Mouse (Mus musculus): ENCODE measurements at regions not wholly inside any gene's neighbourhood (a gene's known extent, or its start where the extent isn't known, plus 50 kb on each side); places are given as distances from the start of the nearest gene placed in this dataset.
"Not testable (repeated sequence)": the region's sequence is repeated elsewhere in the genome, so short reads cannot be mapped to it uniquely, and the experiment has no call there.

DNA sequence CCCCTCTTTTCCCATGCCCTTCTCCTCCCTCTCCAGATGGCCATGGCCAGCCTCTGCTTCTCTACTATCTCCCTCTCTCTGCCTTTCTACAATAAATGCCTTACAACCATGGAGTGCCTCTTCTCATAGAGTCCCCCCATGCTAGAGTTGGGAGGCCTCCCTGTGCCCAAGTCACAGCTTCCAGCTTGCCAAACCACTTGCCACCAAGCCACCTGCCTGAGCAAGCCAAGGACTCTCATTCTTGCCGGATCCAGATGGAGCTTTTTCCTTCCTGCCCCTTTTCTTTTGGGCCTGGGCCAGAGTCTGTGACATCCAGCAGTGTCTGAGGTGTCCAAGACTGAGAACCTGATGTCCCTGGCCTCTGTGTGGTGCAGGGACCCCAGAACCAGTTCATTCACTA, 367.4 kb upstream of the Arhgap42 start:
- no peak for DNase-seq (ENCODE audit: low spot score in 2 of 2)

DNA sequence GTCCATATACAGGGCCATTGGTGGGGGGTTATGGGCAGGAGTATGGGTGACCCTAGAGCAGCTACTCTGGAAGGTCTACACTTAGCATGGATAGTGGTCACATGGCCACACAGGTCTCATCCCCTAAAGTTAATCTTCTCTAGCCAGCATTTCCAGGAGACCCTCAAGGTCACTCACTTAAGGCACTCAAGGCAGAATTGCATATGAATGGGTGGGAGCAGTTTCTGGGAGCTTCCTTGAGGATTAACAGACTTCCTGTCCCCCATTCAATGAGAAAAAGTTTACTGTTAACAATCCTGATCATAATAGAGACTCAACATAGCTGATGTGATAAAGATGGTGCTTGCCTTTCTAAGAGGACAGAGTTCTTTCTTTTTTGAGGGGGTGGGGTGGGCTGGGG, 352.4 kb upstream of the Arhgap42 start:
- DNase-seq (ENCODE audit: low spot score in 2 of 2), result no peak

DNA sequence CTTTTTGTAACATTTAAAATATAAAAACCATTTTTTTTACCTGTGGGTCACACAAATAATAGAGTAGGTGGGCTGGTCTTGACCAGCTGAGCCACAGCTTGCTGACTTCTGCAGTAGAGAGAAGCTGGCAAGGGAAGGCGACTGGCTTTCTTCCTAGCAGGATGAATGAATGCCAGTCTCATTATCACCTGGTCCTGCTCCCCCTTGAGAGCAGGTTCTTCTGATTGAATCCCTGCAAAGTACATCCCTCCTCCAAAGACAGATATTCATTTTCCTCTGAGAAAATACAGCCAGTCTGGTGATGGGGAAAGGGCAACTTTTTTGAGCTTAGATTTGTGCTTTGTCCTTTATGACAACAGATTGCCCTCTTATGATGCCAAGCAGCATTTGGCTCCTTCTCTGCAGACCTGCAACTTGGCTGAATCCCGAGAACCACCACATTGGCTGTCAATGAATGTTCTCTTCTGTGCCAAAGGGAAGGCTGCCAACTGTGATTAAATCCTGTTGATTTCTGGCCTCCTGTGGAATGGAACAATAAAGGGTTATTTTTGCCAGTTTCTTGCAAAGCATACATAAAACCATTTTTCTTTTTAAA, 344.2 kb upstream of the Arhgap42 start:
- peak; percentile 75 to 82 for DNase-seq (ENCODE audit: low spot score in 2 of 2)

DNA sequence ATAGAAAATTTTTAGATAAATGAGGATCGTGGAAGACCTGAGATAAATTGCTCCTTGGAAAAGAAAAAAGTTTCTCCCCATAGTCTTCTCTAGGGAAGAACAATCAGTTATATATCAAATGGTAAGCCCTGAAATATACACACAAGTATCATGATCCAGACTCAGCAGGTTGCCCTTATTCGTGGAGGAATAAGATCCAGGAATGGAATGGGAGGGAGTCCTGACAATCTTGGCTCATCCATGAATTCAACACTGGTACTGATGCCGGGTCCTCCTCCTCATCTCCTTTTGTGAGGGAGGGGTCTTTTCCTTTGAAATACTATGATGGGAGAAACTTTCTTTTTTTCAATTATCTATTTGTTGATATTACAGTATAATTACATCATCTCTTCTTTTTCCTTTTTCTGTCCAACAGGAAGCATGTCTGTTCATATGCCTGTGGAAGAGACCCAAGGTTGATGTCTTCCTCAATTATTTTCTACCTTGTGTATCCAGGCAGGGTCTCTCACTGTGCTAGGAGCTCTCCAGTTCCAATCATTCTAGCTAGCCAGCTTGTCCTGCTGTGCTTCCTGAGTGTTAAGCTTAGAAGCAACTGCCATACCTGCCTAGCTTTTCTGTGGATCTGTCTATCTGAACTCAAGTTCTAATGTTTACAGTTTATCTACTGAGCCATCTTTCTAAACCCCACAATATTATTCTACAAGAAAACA, 343.6 kb upstream of the Arhgap42 start:
- no peak for DNase-seq (ENCODE audit: low spot score in 2 of 2)

DNA sequence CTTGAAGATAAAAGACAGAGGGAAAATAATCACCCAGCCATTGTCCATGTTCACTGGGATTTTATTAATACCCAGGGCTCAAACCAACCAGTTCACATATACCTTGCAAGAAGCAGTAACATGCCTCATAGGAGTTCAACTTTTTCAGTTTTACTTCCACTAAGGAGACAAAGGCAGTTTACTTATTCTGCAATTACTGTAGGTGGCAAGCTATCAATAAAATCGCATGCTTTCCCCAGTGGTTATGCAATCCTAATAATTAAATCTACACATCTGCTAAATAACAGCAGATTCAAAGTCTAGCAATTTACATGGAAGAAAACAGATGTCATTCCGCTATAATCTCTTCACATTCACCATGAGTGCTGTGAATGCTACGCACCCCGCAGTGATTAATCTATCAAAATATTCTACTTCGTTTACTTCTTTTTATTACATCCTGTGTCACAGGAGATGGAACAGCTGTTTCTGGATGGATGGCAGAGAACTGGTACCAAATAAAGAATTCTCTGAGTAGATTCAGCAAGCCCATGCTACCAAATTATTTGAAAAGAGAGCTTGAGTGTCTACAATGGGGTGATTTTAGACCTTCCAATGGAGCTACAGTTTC, 329.2 kb upstream of the Arhgap42 start:
- DNase-seq (ENCODE audit: low spot score in 2 of 2), result no peak

DNA sequence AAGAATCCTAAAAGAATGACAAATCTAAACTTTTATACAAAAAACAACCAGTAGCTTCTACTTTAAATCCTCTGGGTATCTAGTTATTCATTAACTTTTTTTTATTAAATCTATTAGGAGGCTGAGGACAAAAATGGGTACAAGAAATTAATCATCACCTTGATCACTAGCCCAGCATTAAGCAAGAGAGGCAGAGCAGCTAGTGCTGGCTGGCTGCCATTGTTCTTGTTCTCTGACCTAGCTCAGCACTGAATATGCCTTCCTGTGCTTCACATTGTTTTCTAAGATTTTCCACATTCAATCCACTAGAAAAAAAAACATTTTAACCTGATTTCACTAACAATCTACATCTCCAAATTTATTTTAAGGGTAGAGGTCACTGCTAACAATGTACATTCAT, 325.6 kb upstream of the Arhgap42 start:
- DNase-seq (ENCODE audit: low spot score in 2 of 2), result peak in 1 of 2 experiments; percentile 20

DNA sequence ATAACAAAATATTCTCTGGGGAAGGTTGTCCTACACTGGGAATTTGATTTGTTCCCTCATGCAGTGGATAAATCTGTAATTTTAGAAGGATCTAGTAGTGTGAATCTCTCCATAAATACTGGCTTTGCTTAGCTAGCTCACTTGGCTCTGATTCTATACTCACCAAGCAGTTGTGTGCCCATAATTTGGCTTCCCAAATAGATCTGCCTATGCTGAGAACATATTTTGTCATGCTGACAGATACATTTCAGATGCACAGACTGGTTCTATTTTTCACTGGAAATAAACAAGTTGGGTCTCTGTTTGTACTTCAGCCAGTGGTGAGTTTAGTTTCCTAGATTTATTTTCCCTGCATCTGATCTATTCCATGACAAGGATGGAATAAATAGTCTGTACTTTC, 309.8 kb upstream of the Arhgap42 start:
- DNase-seq (ENCODE audit: low spot score in 2 of 2), result peak in 1 of 2 experiments; percentile 35

DNA sequence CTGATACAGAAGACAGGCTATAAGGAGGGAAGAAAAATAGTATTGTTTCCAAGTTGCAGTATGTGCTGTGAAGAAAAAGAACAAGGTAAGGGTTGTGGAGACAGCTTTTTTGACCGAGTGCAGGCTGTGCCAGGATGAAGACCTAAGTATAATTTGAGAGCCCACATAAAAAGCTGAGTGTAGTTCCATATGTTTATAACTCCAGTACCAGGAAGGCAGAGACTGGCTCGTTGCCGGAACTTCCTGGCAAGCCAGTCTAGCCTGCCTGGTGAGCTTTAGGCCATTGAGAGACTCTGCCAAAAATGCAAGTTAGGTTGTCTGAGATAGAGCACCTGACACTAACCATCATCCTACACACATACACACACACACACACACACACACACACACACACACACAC, 308.7 kb upstream of the Arhgap42 start:
- DNase-seq (ENCODE audit: low spot score in 2 of 2), result peak; percentile 53 to 54

DNA sequence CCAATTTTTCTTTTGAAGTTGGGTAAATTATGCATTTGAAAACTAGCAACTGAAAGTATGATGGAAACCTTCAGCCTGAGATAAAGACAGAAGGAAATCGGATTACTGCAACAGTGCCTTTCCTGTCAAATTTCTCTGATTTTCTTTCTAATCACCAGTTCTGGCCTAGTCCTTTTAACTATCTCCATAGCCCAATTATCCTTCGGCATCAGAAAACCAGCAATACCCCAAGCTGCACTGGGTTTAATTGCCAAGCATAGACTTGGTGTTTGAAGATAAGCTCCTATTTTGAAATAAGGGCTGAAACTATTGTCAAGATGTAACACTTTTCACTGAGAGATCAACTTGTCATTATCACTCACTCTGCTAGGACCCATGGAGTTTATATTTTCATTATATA, 308.2 kb upstream of the Arhgap42 start:
- DNase-seq (ENCODE audit: low spot score in 2 of 2), result no peak

DNA sequence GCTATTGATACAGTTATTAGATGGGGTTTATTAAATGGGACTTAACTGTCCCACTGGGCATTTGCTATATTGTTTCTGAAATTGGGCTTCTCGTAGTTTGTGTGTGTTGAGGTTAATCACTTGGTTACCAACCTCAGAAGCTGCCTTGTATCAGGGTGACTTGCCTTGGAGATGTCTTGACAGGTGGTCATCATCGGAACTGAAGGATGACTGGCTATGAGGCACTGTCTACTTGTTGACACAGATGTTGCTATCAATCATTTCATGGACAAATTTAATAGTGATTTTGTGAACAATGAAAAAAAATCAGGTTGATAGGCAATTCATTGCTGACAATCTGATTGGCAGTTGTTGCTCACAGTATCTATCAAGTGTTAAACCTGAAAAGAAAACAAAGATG, 261.4 kb upstream of the Arhgap42 start:
- no peak for DNase-seq (ENCODE audit: low spot score in 2 of 2)

DNA sequence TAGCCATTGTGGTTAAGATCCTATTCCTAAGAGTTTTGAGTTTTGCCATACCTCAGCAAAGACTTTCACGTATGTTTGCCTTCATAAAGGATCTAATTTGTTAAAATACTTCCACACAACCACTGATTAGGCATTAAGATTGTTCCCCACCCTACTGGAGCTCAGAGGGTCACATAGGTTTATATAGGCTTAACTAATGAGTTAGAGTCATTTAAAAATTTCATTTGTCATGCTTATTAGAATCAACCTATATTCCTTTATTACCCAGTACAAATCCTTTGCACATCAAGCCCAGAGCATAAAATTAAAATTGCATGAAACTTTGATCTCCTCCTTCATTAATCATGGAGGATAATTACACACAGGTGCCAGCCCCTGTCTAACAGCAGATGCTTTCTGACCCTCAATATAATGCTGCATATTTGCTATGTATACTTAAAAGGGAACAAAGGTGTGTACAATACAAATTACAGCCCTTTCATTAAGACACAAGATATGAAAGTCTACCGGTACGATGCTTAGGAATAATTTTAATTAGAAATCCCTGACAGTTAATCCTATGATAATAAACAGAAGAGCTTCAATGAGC, 254.8 kb upstream of the Arhgap42 start:
- DNase-seq (ENCODE audit: low spot score in 2 of 2), result no peak

DNA sequence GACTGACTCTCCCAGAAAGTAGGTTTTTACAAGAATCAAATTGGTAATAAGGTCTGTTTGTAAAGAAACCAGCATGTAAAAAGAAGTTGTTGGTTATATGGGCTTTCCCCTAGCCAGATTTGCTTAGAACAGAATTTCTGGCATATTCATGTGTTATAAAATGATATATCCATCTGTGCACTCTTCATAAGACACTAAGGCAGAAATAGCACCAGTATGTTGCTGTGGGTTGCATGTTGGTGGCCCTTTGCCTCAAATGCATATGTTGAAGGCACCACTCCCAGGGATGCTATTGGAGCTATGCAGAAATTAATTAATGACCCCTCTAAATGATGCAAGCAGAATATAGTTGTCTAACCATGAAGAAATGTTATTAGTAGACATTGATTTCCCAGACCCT, 238.2 kb upstream of the Arhgap42 start:
- DNase-seq (ENCODE audit: low spot score in 2 of 2), result peak in 1 of 2 experiments; percentile 33

DNA sequence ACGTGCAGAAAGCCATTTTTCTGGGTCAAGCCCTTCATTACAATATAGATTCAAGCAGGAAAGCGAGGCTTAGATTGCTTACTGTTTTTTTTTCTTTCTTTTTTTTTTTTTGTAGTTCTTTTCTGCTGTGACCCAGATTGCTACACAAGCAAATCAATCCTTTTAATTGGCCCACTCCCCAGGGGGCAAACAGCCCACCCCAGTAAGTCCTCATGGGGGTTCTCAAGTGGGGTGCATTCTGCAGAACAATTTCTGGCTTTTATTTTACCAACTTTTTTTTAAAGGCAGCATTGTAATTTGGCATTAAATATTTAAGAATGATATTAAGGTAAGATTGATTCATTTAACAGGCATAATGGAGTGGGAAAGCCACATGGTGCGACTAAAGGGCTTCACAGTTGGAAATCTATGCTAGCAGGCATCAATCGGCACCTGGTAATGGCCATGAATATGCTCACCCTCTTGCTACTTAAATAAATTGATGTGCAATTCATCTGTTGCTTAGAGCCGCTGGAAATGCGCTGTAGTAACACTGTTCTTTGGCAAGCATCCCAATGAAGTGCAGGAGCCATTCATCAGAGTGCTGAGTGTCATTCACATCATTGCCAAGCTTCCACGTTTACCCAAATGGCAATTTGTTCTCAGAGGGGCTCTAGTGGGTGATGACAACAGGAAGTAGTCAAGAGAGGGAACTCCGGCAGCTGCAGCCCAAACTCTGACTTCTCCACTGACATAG, 236.3 kb upstream of the Arhgap42 start:
- DNase-seq (ENCODE audit: low spot score in 2 of 2), result peak; percentile 20 to 25

DNA sequence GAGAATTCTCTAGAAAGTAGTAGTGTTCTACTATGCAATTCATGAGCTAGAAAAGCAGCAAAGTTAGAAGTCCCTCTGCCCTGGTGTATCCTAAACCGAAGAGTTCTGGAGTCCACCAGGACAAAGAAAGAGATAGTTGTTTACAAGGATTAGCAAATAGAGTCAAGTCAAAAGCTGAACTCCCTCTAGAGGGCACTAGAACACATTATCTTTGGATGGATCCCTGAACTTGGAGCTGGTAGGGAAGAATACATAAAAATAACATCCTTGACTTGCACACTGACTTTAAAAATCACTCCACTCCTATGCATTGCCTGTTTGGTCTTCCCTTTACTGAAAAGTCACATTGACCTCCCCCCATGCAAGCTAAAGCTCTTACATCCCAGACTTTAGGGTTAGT, 205.3 kb upstream of the Arhgap42 start:
- DNase-seq (ENCODE audit: low spot score in 2 of 2), result no peak

DNA sequence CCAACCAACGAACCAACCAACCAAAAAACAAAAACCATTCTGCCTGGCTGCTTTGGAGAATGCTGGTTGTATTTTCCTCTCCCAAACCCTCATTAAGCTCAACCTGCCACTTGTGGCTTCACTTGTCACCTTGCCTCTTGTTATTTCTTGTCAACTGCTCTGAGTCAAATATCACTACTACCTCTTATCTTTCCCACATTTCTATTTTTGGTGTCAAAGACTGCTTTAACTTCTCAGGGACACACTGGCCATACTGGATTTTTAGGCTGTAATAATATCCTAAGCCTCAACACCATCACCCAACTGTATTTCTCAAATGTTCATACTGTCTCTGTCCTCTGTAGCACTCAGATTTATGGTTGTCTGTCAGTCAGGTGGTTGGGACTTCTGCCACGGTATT, 181.4 kb upstream of the Arhgap42 start:
- no peak for DNase-seq (ENCODE audit: low spot score in 2 of 2)

DNA sequence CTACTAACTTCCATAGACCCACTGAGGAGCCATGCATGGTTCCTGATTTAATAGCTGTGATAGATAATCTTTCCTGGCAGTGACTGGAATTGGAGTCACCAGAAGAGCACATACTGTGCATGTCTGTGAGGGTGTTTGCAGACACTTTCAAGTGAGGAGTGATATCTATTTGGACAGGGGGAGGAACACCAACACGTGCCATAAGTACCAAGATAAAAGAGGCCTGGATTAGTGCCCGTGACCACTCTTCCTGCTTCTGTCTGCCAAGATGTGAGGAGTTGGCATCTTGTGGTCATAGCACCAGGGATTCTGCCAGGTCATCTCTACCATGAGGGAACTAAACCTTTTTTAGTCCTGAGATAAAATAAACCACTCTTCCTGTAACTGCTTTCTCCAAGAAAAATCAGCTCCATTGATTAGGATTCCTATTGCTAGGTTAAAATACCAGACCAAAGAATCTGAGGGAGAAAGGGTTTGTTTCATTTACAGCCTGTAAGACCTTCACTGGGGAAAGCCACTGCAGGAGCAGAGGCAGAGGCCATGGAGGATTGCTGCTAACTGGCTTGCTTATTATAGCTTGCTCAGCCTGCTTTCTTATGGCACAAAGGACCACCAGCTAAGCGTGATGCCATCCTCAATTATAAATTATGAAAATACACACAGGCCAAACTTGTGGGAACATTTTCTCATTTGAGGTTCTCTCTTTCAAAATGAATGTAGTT, 173.7 kb upstream of the Arhgap42 start:
- DNase-seq (ENCODE audit: low spot score in 2 of 2), result no peak

DNA sequence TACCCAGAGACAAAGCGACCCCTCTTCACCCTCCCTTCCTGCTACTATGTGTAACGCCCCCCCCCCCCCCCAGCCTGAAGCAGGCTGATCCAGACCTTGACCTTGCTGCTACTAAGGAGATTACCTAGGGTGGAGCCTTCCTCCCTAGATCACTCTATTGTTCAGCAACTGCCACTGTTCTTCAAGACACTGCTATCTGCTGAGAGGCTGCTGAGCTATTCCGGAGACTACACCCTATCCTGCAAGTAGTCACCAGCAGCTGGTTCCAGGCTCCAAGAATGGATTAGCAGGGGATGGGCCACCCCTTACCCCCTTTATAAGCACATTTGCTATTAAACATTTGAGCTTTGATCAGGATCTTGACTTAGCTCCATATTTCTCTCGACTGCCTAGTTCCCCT, 155.3 kb upstream of the Arhgap42 start:
- DNase-seq (ENCODE audit: low spot score in 2 of 2), result not testable (repeated sequence)

DNA sequence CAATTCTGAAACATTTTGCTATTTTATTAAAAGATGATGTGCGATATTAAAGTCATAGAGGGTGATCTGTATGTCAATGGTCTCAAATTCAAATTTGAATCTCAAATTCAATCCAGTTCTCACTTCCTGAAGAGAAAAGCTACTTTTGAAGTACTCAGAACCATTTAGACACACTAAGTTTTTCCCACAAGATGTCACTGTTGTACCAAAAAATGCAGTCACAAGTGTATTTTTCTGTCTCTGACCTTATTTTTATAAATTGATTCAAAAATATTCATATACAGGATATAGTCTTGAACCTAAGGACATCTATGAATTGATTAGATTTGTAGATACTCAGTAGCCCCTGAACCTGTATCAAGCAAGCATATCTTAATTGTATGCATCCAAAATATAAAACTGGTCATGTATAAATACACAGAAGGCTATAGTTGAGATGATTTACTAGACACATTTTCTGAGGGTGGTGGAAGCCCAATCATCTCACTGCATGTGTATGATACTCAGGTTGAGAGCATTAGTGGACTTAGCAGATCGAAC, 137.8 kb upstream of the Arhgap42 start:
- no peak for DNase-seq (ENCODE audit: low spot score in 2 of 2)

DNA sequence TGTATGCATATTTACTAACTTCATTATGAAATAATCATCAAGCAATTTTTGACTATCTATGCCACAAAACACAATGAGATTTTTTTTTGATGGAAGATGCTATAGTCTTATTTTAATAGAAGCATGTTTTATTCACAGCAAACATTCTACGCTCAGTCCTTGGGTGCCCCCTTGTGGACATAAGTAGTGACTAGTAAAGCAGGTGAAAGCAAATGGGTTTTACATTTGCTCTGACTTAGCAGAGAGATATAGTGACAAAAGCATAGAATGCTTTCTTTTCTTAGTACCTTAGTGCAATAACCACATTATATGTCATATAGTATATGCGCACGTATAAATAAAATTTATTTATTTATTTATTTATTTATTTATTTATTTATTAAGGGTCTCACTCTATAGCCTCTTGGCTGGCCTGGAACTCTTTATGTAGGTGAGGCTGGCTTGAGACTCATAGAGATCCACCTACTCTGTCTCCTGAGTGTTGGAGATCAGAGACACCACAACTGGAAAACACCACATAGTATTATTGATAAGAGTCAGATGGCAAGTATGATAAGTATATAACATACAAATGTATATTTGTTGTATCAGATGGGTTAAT, 136.5 kb upstream of the Arhgap42 start:
- DNase-seq (ENCODE audit: low spot score in 2 of 2), result peak; percentile 86 to 88

DNA sequence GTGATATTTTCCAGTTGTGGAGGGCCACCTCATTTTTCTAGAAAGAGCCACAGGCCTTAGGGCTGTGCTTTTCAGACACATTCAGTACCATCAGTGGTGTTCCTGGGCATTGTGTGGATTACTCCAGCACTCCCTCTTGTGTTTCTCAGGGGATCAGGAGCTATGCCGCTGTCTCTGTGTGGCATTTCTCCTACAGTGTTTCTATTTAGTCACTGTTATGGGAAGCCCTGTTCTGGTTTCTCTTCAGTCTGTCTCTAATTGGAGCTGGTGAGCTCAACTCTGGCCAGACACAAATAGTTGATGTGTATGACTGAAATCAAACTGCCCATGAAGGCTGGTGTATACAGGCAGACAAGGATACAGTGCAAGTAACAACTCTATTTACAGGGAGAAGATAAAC, 133.7 kb upstream of the Arhgap42 start:
- DNase-seq (ENCODE audit: low spot score in 2 of 2), result peak in 1 of 2 experiments; percentile 28

DNA sequence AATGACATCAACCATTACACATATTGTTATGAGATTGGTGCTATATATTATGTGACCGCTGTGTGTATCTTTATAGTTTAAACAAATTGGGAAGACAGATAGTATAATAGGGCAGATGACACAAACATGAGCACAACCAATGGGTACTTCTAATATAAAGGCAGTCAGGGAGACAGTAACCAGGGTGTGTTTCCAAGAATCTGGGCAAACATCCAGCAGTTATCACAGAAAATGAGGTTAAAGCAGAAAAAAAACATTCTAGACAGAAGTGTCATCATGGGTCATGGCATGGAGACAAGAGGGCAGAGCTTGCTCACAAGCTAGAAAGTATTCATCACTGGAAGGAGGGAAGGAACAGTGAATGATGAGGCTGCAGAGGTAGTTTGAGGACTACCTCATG, 129.8 kb upstream of the Arhgap42 start:
- no peak for DNase-seq (ENCODE audit: low spot score in 2 of 2)
